14 mouse cellular contexts compared by ENCODE assay signal in genomic region chr6:122855955-122856354, GRCm38 (mm10). TPM values are rescaled to one million over a fixed set of nuclear protein-coding genes. Genes with fewer than 3 reads are reported as not detected.
DNase-seq lines count a peak whose midpoint lies in the region; ATAC-seq and TF ChIP-seq lines count a peak whose summit lies in the region.
"Had no signal": no experiment of that assay in that cellular context is flagged by ENCODE, and none has a peak within 500 bp of the region (broad histone marks: within the 10 kb centered on the region; RNA-seq: fewer than 3 reads in every experiment).

Gene C3ar1, minus strand, starts transcription at chr6:122856161.

- no peak within 1 kb of the TSS for H3K4me2 ChIP-seq in intestine, embryonic 16.5 days (ENCODE audit: low read depth, low read length)
- H3K4me2 ChIP-seq in stomach, postnatal 0 days (replicated peaks; ENCODE audit: low read depth) = no peak within 1 kb of the TSS
- H3K4me2 ChIP-seq: hindbrain, embryonic 15.5 days; stomach, embryonic 15.5 days had no signal

- no peaks in the 10 kb centered on the region for H3K4me1 ChIP-seq in liver, adult 2 months (ENCODE audit: control insufficient read depth, insufficient read depth, low read length)
- H3K4me1 ChIP-seq in bone marrow macrophage, adult 2 months (ENCODE audit: control insufficient read depth, insufficient read depth, low read length) = peaks cover 26% of the 10 kb centered on the region
- H3K4me1 ChIP-seq in intestine, embryonic 16.5 days (ENCODE audit: control insufficient read depth, insufficient read depth, low read length) = no peaks in the 10 kb centered on the region
- no peaks in the 10 kb centered on the region for H3K4me1 ChIP-seq in midbrain, embryonic 10.5 days
- H3K4me1 ChIP-seq in stomach, postnatal 0 days (replicated peaks; ENCODE audit: control insufficient read depth, insufficient read depth) = no peaks in the 10 kb centered on the region
- H3K4me1 ChIP-seq: hindbrain, embryonic 15.5 days; stomach, embryonic 15.5 days had no signal

- peak; percentile 43 for DNase-seq in liver, adult 2 months (ENCODE audit: extremely low read depth, low read depth, low spot score)
- DNase-seq in liver = no peak
- DNase-seq in midbrain, embryonic 10.5 days (ENCODE audit: low spot score) = no peak
- DNase-seq in stomach, postnatal 0 days (ENCODE audit: low spot score) = no peak
- DNase-seq in gastrocnemius, postnatal 14 days = no peak
- DNase-seq: cerebellum, adult 9-11 months; kidney, postnatal 14 days; lung, postnatal 10 days; right cerebral cortex, adult 18-20 months had no signal

- H3K9ac ChIP-seq in liver, adult 2 months (ENCODE audit: low read depth, low read length) = no peak within 1 kb of the TSS
- no peak within 1 kb of the TSS for H3K9ac ChIP-seq in intestine, embryonic 16.5 days (ENCODE audit: low read depth, low read length)
- H3K9ac ChIP-seq in stomach, postnatal 0 days (ENCODE audit: low read length) = no peak within 1 kb of the TSS
- H3K9ac ChIP-seq: hindbrain, embryonic 15.5 days; stomach, embryonic 15.5 days had no signal

- no peak for TF ChIP-seq POLR2A in liver, adult 2 months (IDR thresholded peaks at IDR 0.05; ENCODE audit: extremely low read depth, insufficient read depth, low read length)
- no peak for TF ChIP-seq POLR2A in bone marrow macrophage, adult 2 months (IDR thresholded peaks at IDR 0.05; ENCODE audit: borderline replicate concordance, low read depth, low read length)

- intact Hi-C loops in gastrocnemius, postnatal 14 days (cut with DNase I; ENCODE audit: low total_unique reads) = no loop called here

- H3K4me3 ChIP-seq in liver, adult 2 months (ENCODE audit: insufficient read depth, low read depth, low read length) = no peak within 1 kb of the TSS
- H3K4me3 ChIP-seq in bone marrow macrophage, adult 2 months (ENCODE audit: insufficient read depth, low read length) = peak within 1 kb of the TSS; percentile 96
- no peak within 1 kb of the TSS for H3K4me3 ChIP-seq in intestine, embryonic 16.5 days (ENCODE audit: low read length)
- no peak within 1 kb of the TSS for H3K4me3 ChIP-seq in midbrain, embryonic 10.5 days
- H3K4me3 ChIP-seq in stomach, postnatal 0 days (ENCODE audit: low read depth, low read length) = no peak within 1 kb of the TSS
- H3K4me3 ChIP-seq: hindbrain, embryonic 15.5 days; stomach, embryonic 15.5 days had no signal

- no peak for TF ChIP-seq EP300 in stomach, postnatal 0 days (optimal IDR thresholded peaks at IDR 0.05)

- 0 out of 2 replicates have a peak, but pooled peaks have one; percentile 36 for ATAC-seq in intestine, embryonic 16.5 days
- no peak for ATAC-seq in stomach, postnatal 0 days (ENCODE audit: low FRiP score, low TSS enrichment)
- ATAC-seq: activated CD4-positive, CD25-positive, alpha-beta regulatory T cell, adult 4 months had no signal

- no peaks in the 10 kb centered on the region for H3K79me2 ChIP-seq in liver, adult 2 months (ENCODE audit: control insufficient read depth, insufficient read depth, low read length)

- no peak for TF ChIP-seq CTCF in liver, adult 2 months (IDR thresholded peaks at IDR 0.05; ENCODE audit: low read depth, low read length)
- no peak for TF ChIP-seq CTCF in bone marrow macrophage, adult 2 months (IDR thresholded peaks at IDR 0.05; ENCODE audit: low read depth, low read length)
- no peak for TF ChIP-seq CTCF in stomach, postnatal 0 days (IDR thresholded peaks at IDR 0.05; ENCODE audit: low read depth)

- no peak within 1 kb of the TSS for H3K27ac ChIP-seq in liver, adult 2 months (replicated peaks; ENCODE audit: insufficient read depth, low read depth, low read length)
- peak within 1 kb of the TSS; percentile 100 for H3K27ac ChIP-seq in bone marrow macrophage, adult 2 months (ENCODE audit: insufficient read depth, low read depth, low read length)
- no peak within 1 kb of the TSS for H3K27ac ChIP-seq in intestine, embryonic 16.5 days (ENCODE audit: low read length)
- no peak within 1 kb of the TSS for H3K27ac ChIP-seq in midbrain, embryonic 10.5 days (replicated peaks)
- H3K27ac ChIP-seq in stomach, postnatal 0 days (replicated peaks) = no peak within 1 kb of the TSS
- H3K27ac ChIP-seq: hindbrain, embryonic 15.5 days; stomach, embryonic 15.5 days had no signal

- WGBS in liver, adult 2 months = 65% methylated on average over 7 of the region's 7 CpGs
- WGBS in intestine, embryonic 16.5 days = 55% methylated on average over 7 of the region's 7 CpGs
- 83% methylated on average over 7 of the region's 7 CpGs for WGBS in midbrain, embryonic 10.5 days
- WGBS in stomach, postnatal 0 days = 50% methylated on average over 7 of the region's 7 CpGs

- no peaks in the 10 kb centered on the region for H3K9me3 ChIP-seq in intestine, embryonic 16.5 days (ENCODE audit: control insufficient read depth, low read length)
- H3K9me3 ChIP-seq in midbrain, embryonic 10.5 days (replicated peaks) = 0 out of 2 replicates have a peak, but pooled peaks cover 5% of the 10 kb centered on the region
- H3K9me3 ChIP-seq in stomach, postnatal 0 days (ENCODE audit: control insufficient read depth, low read length) = no peaks in the 10 kb centered on the region
- H3K9me3 ChIP-seq: hindbrain, embryonic 15.5 days; stomach, embryonic 15.5 days had no signal

- H3K27me3 ChIP-seq in liver, adult 2 months (ENCODE audit: control insufficient read depth, insufficient read depth, low read length) = no peaks in the 10 kb centered on the region
- no peaks in the 10 kb centered on the region for H3K27me3 ChIP-seq in intestine, embryonic 16.5 days (replicated peaks; ENCODE audit: control insufficient read depth, insufficient read depth, low read length)
- no peaks in the 10 kb centered on the region for H3K27me3 ChIP-seq in midbrain, embryonic 10.5 days (ENCODE audit: low read depth, poor library complexity, severe bottlenecking)
- no peaks in the 10 kb centered on the region for H3K27me3 ChIP-seq in stomach, postnatal 0 days (ENCODE audit: control insufficient read depth, insufficient read depth, low read length)
- H3K27me3 ChIP-seq: hindbrain, embryonic 15.5 days; stomach, embryonic 15.5 days had no signal

- no peaks in the 10 kb centered on the region for H3K36me3 ChIP-seq in liver, adult 2 months (ENCODE audit: control insufficient read depth, insufficient read depth, low read length)
- H3K36me3 ChIP-seq in intestine, embryonic 16.5 days (ENCODE audit: control insufficient read depth, insufficient read depth, low read length) = no peaks in the 10 kb centered on the region
- no peaks in the 10 kb centered on the region for H3K36me3 ChIP-seq in midbrain, embryonic 10.5 days
- H3K36me3 ChIP-seq in stomach, postnatal 0 days (ENCODE audit: control insufficient read depth, insufficient read depth, low read length) = no peaks in the 10 kb centered on the region
- H3K36me3 ChIP-seq: hindbrain, embryonic 15.5 days; stomach, embryonic 15.5 days had no signal

RNA-seq across cellular contexts. Expression of gene C3ar1, which starts in this region (rescaled TPM):
- 1.5 and 1.6 TPM in 2 replicates for total RNA-seq in liver, adult 2 months (2014; rRNA removed)
- polyA plus RNA-seq in liver, adult 2 months (2012; rRNA removed) = 0.66 and 0.99 TPM in 2 replicates
- 718 and 808 TPM in 2 replicates for polyA plus RNA-seq in bone marrow macrophage, adult 2 months (2012; ENCODE audit: insufficient read depth, insufficient read length, missing spikeins)
- 2.1 TPM in 2 replicates for polyA plus RNA-seq in intestine, embryonic 16.5 days (2015; fragmentation: Nextera tagmentation; extraction: Ambion mirVana)
- polyA plus RNA-seq in midbrain, embryonic 10.5 days (2016; fragmentation: Nextera tagmentation; extraction: Ambion mirVana) = 1.4 and 1.9 TPM in 2 replicates
- 2.4 and 2.5 TPM in 2 replicates for polyA plus RNA-seq in stomach, postnatal 0 days (2015; fragmentation: Nextera tagmentation; extraction: Ambion mirVana)
- total RNA-seq in gastrocnemius, postnatal 14 days (2021) = 1 to 10 TPM in 1 of 2 experiments, under 1 TPM in 1; 1.00 to 1.6 TPM

Comparison
In these comparisons a context has a peak if more than half of its experiments do, and no peak if none do; other contexts are left out.
1. RNA of gene C3ar1 (polyA plus RNA-seq): 718 to 808 TPM in bone marrow macrophage, adult 2 months; 2.4 to 2.5 TPM in stomach, postnatal 0 days, 2.1 TPM in intestine, embryonic 16.5 days, 1.4 to 1.9 TPM in midbrain, embryonic 10.5 days and 0.66 to 0.99 TPM in liver, adult 2 months; every median in the first group is over 100 times any median in the second.